Mouse (Mus musculus) kidney, adult 2 months (tissue): Measurements from ENCODE around the gene Akap9.

Source experiments
- CTCF ChIP-seq: fragments of 200-500 bp; conservative IDR thresholded peaks from 2 replicates; pipeline ENCODE4 v1.5.1; 2011; ENCODE audit warnings: low read depth, mild to moderate bottlenecking, control low read depth, low read length, moderate library complexity, mixed read lengths; ENCODE audit not compliant: insufficient read depth, insufficient read length
- POLR2A ChIP-seq: fragments of 200-500 bp; IDR thresholded peaks from one replicate; pipeline ENCODE4 v1.6.1; 2011; ENCODE audit warnings: low read depth, low read length, control low read depth

- no peak for TF ChIP-seq POLR2A
- TF ChIP-seq CTCF = no peak
Observed at GRCm38 (mm10) chr5:3905471-3905870, 22.4 kb upstream of the Akap9 start.
